15 mouse cellular contexts compared by ENCODE assay signal in the genomic region with DNA sequence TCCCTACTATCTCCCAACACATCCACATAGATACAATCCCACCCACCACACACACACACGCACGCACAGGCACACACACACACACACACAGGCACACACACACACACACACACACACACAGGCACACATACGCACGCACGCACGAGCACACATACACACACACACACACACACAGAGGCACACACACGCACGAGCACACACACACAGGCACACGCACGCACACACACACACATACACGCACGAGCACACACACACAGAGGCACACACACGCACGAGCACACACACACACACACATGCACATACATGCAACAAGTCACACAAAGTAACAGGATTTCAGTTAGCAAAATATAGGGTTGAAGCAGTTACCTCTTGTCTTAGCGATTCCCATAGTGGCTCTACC. TPM values are rescaled to one million over a fixed set of nuclear protein-coding genes. Genes with fewer than 3 reads are reported as not detected.
DNase-seq lines count a peak whose midpoint lies in the region; ATAC-seq and TF ChIP-seq lines count a peak whose summit lies in the region.
"Had no signal": no experiment of that assay in that cellular context is flagged by ENCODE, and none has a peak within 500 bp of the region (broad histone marks: within the 10 kb centered on the region; RNA-seq: fewer than 3 reads in every experiment).

No protein-coding gene starts in this region.

- no peak for DNase-seq in heart, adult 8-10 months (ENCODE audit: low spot score)
- DNase-seq in midbrain, embryonic 11.5 days (ENCODE audit: low spot score, missing footprints): no peak
- DNase-seq in midbrain, embryonic 10.5 days (ENCODE audit: low spot score): no peak
- DNase-seq in stomach, postnatal 0 days (ENCODE audit: low spot score): no peak
- no peak for DNase-seq in urinary bladder, postnatal 25 days (ENCODE audit: low spot score)
- no peak for DNase-seq in T-cell, adult 2 months (ENCODE audit: low spot score)
- DNase-seq: cerebellum, adult 8-10 months; kidney, postnatal 25 days; spleen, adult 18-20 months; thymus, postnatal 14 days had no signal

- H3K4me2 ChIP-seq in heart, embryonic 12.5 days: no peak overlapping the region
- no peak overlapping the region for H3K4me2 ChIP-seq in midbrain, embryonic 11.5 days
- H3K4me2 ChIP-seq in stomach, postnatal 0 days (replicated peaks; ENCODE audit: low read depth): no peak overlapping the region
- H3K4me2 ChIP-seq: embryonic facial prominence, embryonic 13.5 days; liver, embryonic 12.5 days had no signal

- H3K9ac ChIP-seq in heart, embryonic 12.5 days: no peak overlapping the region
- no peak overlapping the region for H3K9ac ChIP-seq in midbrain, embryonic 11.5 days (ENCODE audit: low read length)
- no peak overlapping the region for H3K9ac ChIP-seq in stomach, postnatal 0 days (ENCODE audit: low read length)
- H3K9ac ChIP-seq: embryonic facial prominence, embryonic 13.5 days; liver, embryonic 12.5 days had no signal

- no peaks in the 10 kb centered on the region for H3K27me3 ChIP-seq in heart, embryonic 12.5 days (replicated peaks)
- H3K27me3 ChIP-seq in midbrain, embryonic 11.5 days (ENCODE audit: control insufficient read depth, insufficient read depth, low read length): no peaks in the 10 kb centered on the region
- no peaks in the 10 kb centered on the region for H3K27me3 ChIP-seq in midbrain, embryonic 10.5 days (ENCODE audit: low read depth, poor library complexity, severe bottlenecking)
- no peaks in the 10 kb centered on the region for H3K27me3 ChIP-seq in stomach, postnatal 0 days (ENCODE audit: control insufficient read depth, insufficient read depth, low read length)
- H3K27me3 ChIP-seq: embryonic facial prominence, embryonic 13.5 days; liver, embryonic 12.5 days had no signal

- peak overlapping the region; percentile 5; the same call in 1 of the 2 replicates for H3K27ac ChIP-seq in heart, embryonic 12.5 days (ENCODE audit: poor library complexity, severe bottlenecking)
- no peak overlapping the region for H3K27ac ChIP-seq in midbrain, embryonic 11.5 days (ENCODE audit: low read depth, low read length)
- no peak overlapping the region for H3K27ac ChIP-seq in midbrain, embryonic 10.5 days (replicated peaks)
- H3K27ac ChIP-seq in stomach, postnatal 0 days (replicated peaks): 0 out of 2 replicates have a peak overlapping the region, but pooled peaks have one; percentile 13
- H3K27ac ChIP-seq: embryonic facial prominence, embryonic 13.5 days; liver, embryonic 12.5 days; macrophage had no signal

- ATAC-seq in heart, embryonic 12.5 days (ENCODE audit: insufficient number of reproducible peaks, low FRiP score): peak; percentile 78
- ATAC-seq in midbrain, embryonic 11.5 days (ENCODE audit: low FRiP score): peak; percentile 65; the same call in 1 of the 2 replicates
- peak; percentile 37; the same call in 1 of the 2 replicates for ATAC-seq in megakaryocyte progenitor cell, adult 5-6 weeks (replicated peaks; ENCODE audit: poor library complexity)
- ATAC-seq in stomach, postnatal 0 days (ENCODE audit: low FRiP score, low TSS enrichment): no peak
- ATAC-seq: liver, embryonic 12.5 days had no signal

- no peak for TF ChIP-seq EP300 in stomach, postnatal 0 days (optimal IDR thresholded peaks at IDR 0.05)

- peaks cover 23% of the 10 kb centered on the region for H3K4me1 ChIP-seq in heart, embryonic 12.5 days (replicated peaks)
- no peaks in the 10 kb centered on the region for H3K4me1 ChIP-seq in midbrain, embryonic 11.5 days (ENCODE audit: control insufficient read depth, insufficient read depth, low read length)
- H3K4me1 ChIP-seq in midbrain, embryonic 10.5 days: peaks cover 12% of the 10 kb centered on the region; the same call in 1 of the 2 replicates
- H3K4me1 ChIP-seq in stomach, postnatal 0 days (replicated peaks; ENCODE audit: control insufficient read depth, insufficient read depth): peaks cover 4% of the 10 kb centered on the region; the same call in 1 of the 2 replicates
- H3K4me1 ChIP-seq: liver, embryonic 12.5 days had no signal

- 79% methylated on average over 15 of the region's 15 CpGs for WGBS in heart, embryonic 12.5 days
- WGBS in midbrain, embryonic 11.5 days: 87% methylated on average over 15 of the region's 15 CpGs
- WGBS in midbrain, embryonic 10.5 days: 88% methylated on average over 15 of the region's 15 CpGs
- WGBS in stomach, postnatal 0 days: 90% methylated on average over 15 of the region's 15 CpGs

- H3K4me3 ChIP-seq in heart, embryonic 12.5 days: no peak overlapping the region
- H3K4me3 ChIP-seq in midbrain, embryonic 11.5 days (ENCODE audit: low read depth, low read length): no peak overlapping the region
- H3K4me3 ChIP-seq in midbrain, embryonic 10.5 days: no peak overlapping the region
- H3K4me3 ChIP-seq in stomach, postnatal 0 days (ENCODE audit: low read depth, low read length): no peak overlapping the region
- H3K4me3 ChIP-seq: embryonic facial prominence, embryonic 13.5 days; liver, embryonic 12.5 days had no signal

- no peaks in the 10 kb centered on the region for H3K9me3 ChIP-seq in heart, embryonic 12.5 days (replicated peaks)
- no peaks in the 10 kb centered on the region for H3K9me3 ChIP-seq in midbrain, embryonic 11.5 days (ENCODE audit: control insufficient read depth, low read length)
- no peaks in the 10 kb centered on the region for H3K9me3 ChIP-seq in midbrain, embryonic 10.5 days (replicated peaks)
- no peaks in the 10 kb centered on the region for H3K9me3 ChIP-seq in stomach, postnatal 0 days (ENCODE audit: control insufficient read depth, low read length)
- H3K9me3 ChIP-seq: embryonic facial prominence, embryonic 13.5 days had no signal

- no peak for TF ChIP-seq CTCF in stomach, postnatal 0 days (IDR thresholded peaks at IDR 0.05; ENCODE audit: low read depth)

- H3K36me3 ChIP-seq in heart, embryonic 12.5 days: peaks cover 26% of the 10 kb centered on the region
- no peaks in the 10 kb centered on the region for H3K36me3 ChIP-seq in midbrain, embryonic 11.5 days (ENCODE audit: control insufficient read depth, insufficient read depth, low read length)
- 0 out of 2 replicates have a peak, but pooled peaks cover 3% of the 10 kb centered on the region for H3K36me3 ChIP-seq in midbrain, embryonic 10.5 days
- peaks cover 8% of the 10 kb centered on the region for H3K36me3 ChIP-seq in stomach, postnatal 0 days (ENCODE audit: control insufficient read depth, insufficient read depth, low read length)
- H3K36me3 ChIP-seq: liver, embryonic 12.5 days had no signal

RNA-seq across cellular contexts. Expression of gene Crybg3, which starts 51.1 kb away (rescaled TPM):
- 18.9 and 22.3 TPM in 2 replicates for polyA plus RNA-seq in heart, embryonic 12.5 days (2016; fragmentation: Nextera tagmentation; extraction: Ambion mirVana)
- total RNA-seq in heart, adult 8-10 months (2022): 10 to 100 TPM; 71.6 to 83.9 (median 77.2) TPM
- polyA plus RNA-seq in midbrain, embryonic 11.5 days (2014; fragmentation: Nextera tagmentation; extraction: Ambion mirVana): 6.2 and 6.5 TPM in 2 replicates
- 5.2 and 5.5 TPM in 2 replicates for polyA plus RNA-seq in midbrain, embryonic 10.5 days (2016; fragmentation: Nextera tagmentation; extraction: Ambion mirVana)
- total RNA-seq in megakaryocyte progenitor cell, adult 5-6 weeks (2015): 13.3 and 14.6 TPM in 2 replicates
- total RNA-seq in megakaryocyte progenitor cell, adult 5-6 weeks (2017): 17.9 and 26.8 TPM in 2 replicates
- polyA plus RNA-seq in stomach, postnatal 0 days (2015; fragmentation: Nextera tagmentation; extraction: Ambion mirVana): 6.3 and 7.3 TPM in 2 replicates

Comparison
In these comparisons a context has a peak if more than half of its experiments do, and no peak if none do; other contexts are left out.
1. H3K27ac ChIP-seq: peak in heart, embryonic 12.5 days (single experiment) and stomach, postnatal 0 days (single experiment); none in midbrain, embryonic 11.5 days (single experiment) and midbrain, embryonic 10.5 days (single experiment).